8 mouse cellular contexts compared by ENCODE assay signal in genomic region chr4:57812916-57813575, GRCm38 (mm10).
DNase-seq lines count a peak whose midpoint lies in the region; ATAC-seq lines count a peak whose summit lies in the region.

No protein-coding gene starts in this region.

- peak; percentile 43 to 46 for DNase-seq in right cerebral cortex, postnatal 10 days (ENCODE audit: low spot score in 2 of 2)
- DNase-seq in right cerebral cortex, adult 18-20 months, result no peak
- peak; percentile 43 for DNase-seq in kidney, adult 9 months
- DNase-seq in lung, postnatal 10 days, result peak; percentile 60
- no peak for DNase-seq in urinary bladder, postnatal 25 days (ENCODE audit: low spot score)
- DNase-seq in frontal cortex, adult 2 months (ENCODE audit: extremely low spot score in 1 of 2, low spot score in 1 of 2), result no peak
- DNase-seq in layer of hippocampus, postnatal 25 days (ENCODE audit: extremely low spot score in 1 of 2, low spot score in 1 of 2), result no peak

- peak; percentile 50 for ATAC-seq in granulocyte monocyte progenitor cell, adult 5-6 weeks (replicated peaks; ENCODE audit: poor library complexity, severe bottlenecking)

Comparison
In these comparisons a context has a peak if more than half of its experiments do, and no peak if none do; other contexts are left out.
1. DNase-seq: peak in right cerebral cortex, postnatal 10 days (2 of 2), kidney, adult 9 months (single experiment) and lung, postnatal 10 days (single experiment); none in right cerebral cortex, adult 18-20 months (single experiment), urinary bladder, postnatal 25 days (single experiment), frontal cortex, adult 2 months (0 of 2) and layer of hippocampus, postnatal 25 days (0 of 2).